Mouse (Mus musculus) embryo, embryonic 11 days (tissue): ENCODE data around the gene Syt14.
A peak's percentile ranks its signal among the peaks of the same experiment; 100 is the strongest.

ENCODE experiments used
- DNase-seq: peaks from one replicate; pipeline ENCODE4 v3.0.0-alpha.2; 2015

Syt14 gene

DNA sequence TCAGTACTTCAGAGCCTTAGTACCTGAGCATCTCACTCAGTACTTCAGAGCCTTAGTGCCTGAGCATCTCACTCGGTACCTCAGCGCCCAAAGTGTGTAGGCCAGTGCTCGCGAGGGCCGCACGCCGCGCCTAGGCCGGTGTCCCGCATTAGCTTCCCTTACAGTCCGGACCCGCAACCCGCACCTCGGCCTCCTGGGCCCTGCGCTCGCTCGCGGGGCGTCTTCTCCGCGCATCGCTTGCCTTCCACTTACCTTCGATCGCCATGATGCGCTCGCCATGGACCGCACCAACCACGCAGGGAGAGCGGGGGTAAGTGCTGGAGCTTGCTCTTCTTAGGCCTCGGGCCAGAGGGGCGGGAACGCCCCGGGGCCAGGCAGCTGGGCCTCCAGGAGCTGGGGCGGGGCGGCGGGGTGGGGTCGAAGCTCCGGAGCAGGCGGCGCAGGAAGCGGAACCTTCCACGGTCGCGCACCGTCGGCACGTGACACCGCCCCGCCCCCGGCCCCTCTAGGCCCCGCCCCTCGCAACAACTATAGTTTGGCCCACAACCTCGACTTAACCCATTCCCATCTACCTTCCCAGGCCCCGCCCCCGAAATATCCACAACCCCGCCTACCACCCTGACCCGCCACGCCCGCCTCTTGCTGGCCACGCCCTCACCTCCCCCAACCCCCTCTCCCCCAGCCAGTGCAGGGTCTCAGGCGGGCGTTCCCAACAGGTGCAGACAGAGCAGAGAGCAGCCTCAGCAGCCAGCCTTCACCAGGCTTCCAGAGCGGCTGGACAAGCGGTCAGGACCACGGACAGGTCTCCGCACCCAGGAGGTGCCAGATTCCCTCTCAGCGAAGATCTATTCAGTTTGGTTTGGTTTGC lies at the start of gene Syt14:
Syt14 (minus strand) TSS at position 405 of the 868 bp plus-strand sequence.
- DNase-seq: peak; percentile 93

DNA sequence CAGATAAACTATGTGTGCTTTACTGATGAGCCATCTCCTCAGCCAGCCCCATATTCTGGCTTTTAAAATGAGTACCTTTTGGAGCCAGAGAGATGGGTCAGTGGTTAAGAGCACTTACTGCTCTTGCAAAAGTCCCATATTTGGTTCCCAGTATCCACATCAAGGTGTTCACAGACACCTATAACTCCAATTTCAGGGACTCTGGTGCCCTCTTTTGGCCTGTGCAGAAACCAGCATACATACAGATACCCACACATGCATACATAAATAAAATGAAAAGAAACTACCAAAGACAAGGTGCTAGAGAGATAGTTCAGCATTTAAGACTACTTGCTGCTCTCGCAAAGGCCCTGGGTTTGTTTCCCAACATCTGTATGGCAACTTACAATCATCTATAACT lies 48.4 kb upstream of the Syt14 start:
- peak; percentile 10 for DNase-seq

GRCm38 (mm10) chr1:193083051-193083450 lies 47.5 kb upstream of the Syt14 start:
- no peak for DNase-seq

GRCm38 (mm10) chr1:193082311-193082921 lies 46.8 kb upstream of the Syt14 start:
- DNase-seq: peak; percentile 5

- DNase-seq: no peak
Measured at GRCm38 (mm10) chr1:193062618-193063017, 27.0 kb upstream of the Syt14 start.

GRCm38 (mm10) chr1:193060167-193060566 lies 24.6 kb upstream of the Syt14 start:
- DNase-seq: no peak

GRCm38 (mm10) chr1:193059596-193059995 lies 24.0 kb upstream of the Syt14 start:
- no peak for DNase-seq

DNA sequence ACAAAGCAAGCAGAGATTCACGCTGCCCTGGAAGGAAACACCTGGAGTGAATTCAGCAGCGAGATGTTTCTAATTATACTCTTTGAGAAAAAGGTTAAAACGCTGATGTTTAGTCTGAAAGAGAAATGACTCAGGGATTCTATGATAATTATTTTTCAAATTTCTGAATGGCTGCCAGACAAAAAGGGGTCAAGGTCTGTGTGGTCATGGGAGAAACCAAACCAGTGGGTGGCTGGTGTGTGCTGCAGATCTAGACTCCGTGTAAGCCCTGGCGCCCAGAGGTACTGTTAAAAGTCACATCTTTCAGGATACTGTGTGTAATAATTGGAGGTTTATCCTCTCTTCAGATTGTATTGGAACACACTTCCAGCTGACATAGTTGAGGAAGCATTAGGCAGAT lies 18.8 kb upstream of the Syt14 start:
- no peak for DNase-seq

- no peak for DNase-seq
Measured at GRCm38 (mm10) chr1:193053065-193053464, 17.5 kb upstream of the Syt14 start.

DNA sequence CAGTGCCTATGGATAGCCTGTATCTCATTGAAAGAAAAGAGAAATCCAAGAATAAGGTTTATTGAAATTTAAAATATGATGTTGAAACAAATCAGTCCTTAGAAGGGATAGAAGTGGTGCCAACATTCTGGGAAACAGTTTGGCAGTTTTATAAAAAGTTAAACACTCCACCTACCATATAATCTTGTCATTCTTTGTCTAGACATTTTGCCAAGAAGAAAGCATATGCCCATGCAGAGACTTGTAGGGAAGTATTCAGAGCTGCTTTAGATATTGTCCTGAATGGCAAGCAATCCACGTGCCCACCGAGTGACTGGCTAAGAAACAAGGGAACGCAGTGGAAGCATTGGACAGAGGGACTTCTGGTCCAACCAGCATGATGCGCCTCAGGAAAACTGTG lies 12.0 kb upstream of the Syt14 start:
- DNase-seq: no peak

GRCm38 (mm10) chr1:193042760-193043295 lies 7.3 kb upstream of the Syt14 start:
- no peak for DNase-seq

DNA sequence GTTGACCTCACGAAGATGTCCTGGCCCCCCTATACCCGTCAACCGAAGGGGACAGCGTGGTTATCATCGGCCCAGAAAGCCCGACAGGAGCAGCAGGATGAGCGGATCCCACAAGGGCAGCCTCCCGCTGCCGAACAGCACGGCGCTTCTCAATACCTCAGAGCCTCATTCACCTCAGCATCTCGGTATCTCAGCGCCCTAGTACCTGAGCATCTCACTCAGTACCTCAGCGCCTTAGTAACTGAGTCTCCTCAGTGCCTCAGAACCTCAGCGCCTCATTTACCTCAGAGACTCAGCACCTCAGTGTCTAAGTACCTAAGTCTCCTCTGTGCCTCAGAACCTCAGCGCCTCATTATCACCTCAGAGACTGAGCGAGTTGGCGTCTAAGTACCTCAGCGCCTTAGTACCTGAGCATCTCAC lies 614 bp downstream of the Syt14 start:
- DNase-seq: no peak

GRCm38 (mm10) chr1:193024311-193024710 lies 11.3 kb downstream of the Syt14 start:
- no peak for DNase-seq

- DNase-seq: no peak
Measured at GRCm38 (mm10) chr1:193012351-193012750, 23.2 kb downstream of the Syt14 start.

GRCm38 (mm10) chr1:193011000-193011769 lies 24.4 kb downstream of the Syt14 start:
- DNase-seq: no peak

GRCm38 (mm10) chr1:193004581-193004980 lies 31.0 kb downstream of the Syt14 start:
- no peak for DNase-seq

- DNase-seq: no peak
Measured at GRCm38 (mm10) chr1:193003953-193004352, 31.6 kb downstream of the Syt14 start.

DNA sequence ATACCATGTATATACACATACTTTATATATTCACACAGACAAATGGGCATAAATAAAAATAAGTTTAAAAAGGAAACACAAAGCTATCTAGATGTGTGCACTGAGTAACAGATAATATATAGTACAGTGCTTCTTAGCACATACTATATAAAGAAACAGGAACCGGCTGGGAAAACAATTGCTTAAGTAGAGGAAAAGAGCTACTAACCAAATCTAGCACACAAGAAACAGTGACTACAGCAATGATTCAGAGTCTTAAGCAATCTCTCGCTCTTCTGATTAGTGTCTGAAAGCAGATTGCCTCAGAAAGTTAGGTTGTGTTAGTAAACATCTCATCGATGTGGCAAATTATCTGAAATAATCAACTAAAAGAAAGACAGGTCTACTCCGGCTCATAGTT lies 33.3 kb downstream of the Syt14 start:
- no peak for DNase-seq

- no peak for DNase-seq
Measured at GRCm38 (mm10) chr1:193001587-193001986, 34.0 kb downstream of the Syt14 start.

DNA sequence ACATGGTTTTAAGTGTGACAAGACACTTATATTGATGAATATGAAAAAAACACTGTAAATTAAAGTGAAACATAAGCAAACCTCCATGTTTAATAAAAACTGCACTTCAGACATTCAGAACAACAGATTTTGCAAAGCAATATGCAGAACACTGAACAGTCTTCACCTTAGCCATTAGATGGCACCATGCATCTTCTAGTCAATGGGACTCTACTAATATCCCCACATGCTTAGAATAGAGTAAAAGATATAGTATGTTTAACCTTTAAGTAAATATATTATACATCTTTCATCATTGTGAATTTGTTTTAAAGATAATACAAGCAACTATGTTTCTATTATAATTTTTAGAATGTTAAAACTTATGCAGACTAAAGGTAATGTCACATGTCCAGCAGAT lies 34.7 kb downstream of the Syt14 start:
- peak; percentile 32 for DNase-seq

GRCm38 (mm10) chr1:192994179-192994873 lies 41.2 kb downstream of the Syt14 start:
- no peak for DNase-seq

DNA sequence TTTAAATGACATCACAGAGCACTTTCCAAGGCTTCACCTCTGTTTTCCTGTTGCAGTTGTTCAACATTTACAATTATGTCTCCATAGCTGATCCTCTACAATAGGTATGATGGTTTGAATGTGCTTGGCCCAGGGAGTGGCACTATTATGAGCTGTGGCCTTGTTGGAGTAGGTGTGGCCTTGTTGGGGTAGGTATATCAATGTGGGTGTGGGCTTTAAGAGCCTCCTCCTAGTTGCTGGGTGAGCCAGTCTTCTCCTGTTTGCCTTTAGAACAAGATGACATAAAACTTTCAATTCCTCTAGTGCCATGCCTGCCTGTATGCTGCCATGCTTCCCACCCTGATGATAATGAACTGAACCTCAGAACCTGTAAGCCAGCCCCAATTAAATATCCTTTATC lies 42.1 kb downstream of the Syt14 start:
- no peak for DNase-seq

- DNase-seq: no peak
Measured at GRCm38 (mm10) chr1:192987203-192987602, 48.4 kb downstream of the Syt14 start.
